Comparison of ENCODE assay signal across 31 mouse cellular contexts in genomic region chr9:89902813-89903212, GRCm38 (mm10). TPM values are rescaled to one million over a fixed set of nuclear protein-coding genes. Genes with fewer than 3 reads are reported as not detected.
DNase-seq lines count a peak whose midpoint lies in the region; ATAC-seq and TF ChIP-seq lines count a peak whose summit lies in the region.
"Had no signal": no experiment of that assay in that cellular context is flagged by ENCODE, and none has a peak within 500 bp of the region (broad histone marks: within the 10 kb centered on the region; RNA-seq: fewer than 3 reads in every experiment).

No protein-coding gene starts in this region.

- no peak overlapping the region for H3K4me3 ChIP-seq in lung, embryonic 14.5 days (ENCODE audit: low read depth, low read length)
- no peak overlapping the region for H3K4me3 ChIP-seq in stomach, embryonic 16.5 days (replicated peaks; ENCODE audit: low read length)
- H3K4me3 ChIP-seq: embryonic facial prominence, embryonic 13.5 days; heart, adult 2 months; heart, embryonic 13.5 days; hindbrain, embryonic 15.5 days; limb, embryonic 15.5 days; midbrain, embryonic 15.5 days; myocyte; neural tube, embryonic 13.5 days had no signal

- H3K36me3 ChIP-seq in lung, embryonic 14.5 days (ENCODE audit: insufficient read depth), result no peaks in the 10 kb centered on the region
- no peaks in the 10 kb centered on the region for H3K36me3 ChIP-seq in stomach, embryonic 16.5 days (ENCODE audit: control insufficient read depth, insufficient read depth, low read length)
- H3K36me3 ChIP-seq: embryonic facial prominence, embryonic 13.5 days; G1E; heart, embryonic 13.5 days; hindbrain, embryonic 15.5 days; limb, embryonic 15.5 days; midbrain, embryonic 15.5 days; neural tube, embryonic 13.5 days had no signal

- intact Hi-C loops in heart, postnatal 10 days (cut with DNase I), result no loop called here

- H3K9me3 ChIP-seq in lung, embryonic 14.5 days (ENCODE audit: low read depth, low read length), result no peaks in the 10 kb centered on the region
- H3K9me3 ChIP-seq in stomach, embryonic 16.5 days (replicated peaks; ENCODE audit: control insufficient read depth, low read length), result no peaks in the 10 kb centered on the region
- H3K9me3 ChIP-seq: embryonic facial prominence, embryonic 13.5 days; heart, embryonic 13.5 days; hindbrain, embryonic 15.5 days; limb, embryonic 15.5 days; midbrain, embryonic 15.5 days; neural tube, embryonic 13.5 days had no signal

- H3K9ac ChIP-seq in lung, embryonic 14.5 days, result no peak overlapping the region
- H3K9ac ChIP-seq in stomach, embryonic 16.5 days (ENCODE audit: low read length), result no peak overlapping the region
- H3K9ac ChIP-seq: embryonic facial prominence, embryonic 13.5 days; forebrain, postnatal 0 days; heart, embryonic 13.5 days; hindbrain, embryonic 15.5 days; limb, embryonic 15.5 days; midbrain, embryonic 15.5 days; neural tube, embryonic 13.5 days had no signal

- H3K27me3 ChIP-seq in lung, embryonic 14.5 days (ENCODE audit: insufficient read depth, low read length), result peaks cover 24% of the 10 kb centered on the region
- peaks cover 21% of the 10 kb centered on the region for H3K27me3 ChIP-seq in stomach, embryonic 16.5 days (ENCODE audit: control insufficient read depth, insufficient read depth, low read length)
- H3K27me3 ChIP-seq: CH12.LX had no signal

- no peaks in the 10 kb centered on the region for H3K4me1 ChIP-seq in lung, embryonic 14.5 days (ENCODE audit: insufficient read depth)
- no peaks in the 10 kb centered on the region for H3K4me1 ChIP-seq in stomach, embryonic 16.5 days (ENCODE audit: control insufficient read depth, insufficient read depth, low read length)
- H3K4me1 ChIP-seq: embryonic facial prominence, embryonic 13.5 days; heart, embryonic 13.5 days; hindbrain, embryonic 15.5 days; midbrain, embryonic 15.5 days had no signal

- no peak overlapping the region for H3K27ac ChIP-seq in lung, embryonic 14.5 days (ENCODE audit: low read depth)
- no peak overlapping the region for H3K27ac ChIP-seq in stomach, embryonic 16.5 days (ENCODE audit: low read length)
- H3K27ac ChIP-seq: embryonic facial prominence, embryonic 13.5 days; heart, adult 2 months; heart, embryonic 13.5 days; hindbrain, embryonic 15.5 days; limb, embryonic 15.5 days; midbrain, embryonic 15.5 days; neural tube, embryonic 13.5 days had no signal

- peak; percentile 41; the same call in 1 of the 2 replicates for ATAC-seq in lung, embryonic 14.5 days (ENCODE audit: insufficient read depth)
- ATAC-seq in stomach, embryonic 16.5 days (ENCODE audit: insufficient read depth, low FRiP score), result peak; percentile 58; the same call in 1 of the 2 replicates
- ATAC-seq: forebrain, postnatal 0 days; midbrain, embryonic 15.5 days had no signal

- H3K4me2 ChIP-seq in lung, embryonic 14.5 days, result no peak overlapping the region
- no peak overlapping the region for H3K4me2 ChIP-seq in stomach, embryonic 16.5 days (ENCODE audit: low read depth, low read length)
- H3K4me2 ChIP-seq: embryonic facial prominence, embryonic 13.5 days; heart, embryonic 13.5 days; hindbrain, embryonic 15.5 days; limb, embryonic 15.5 days; midbrain, embryonic 15.5 days; neural tube, embryonic 13.5 days had no signal

- DNase-seq in heart, adult 11 months, result peak; percentile 73
- no peak for DNase-seq in heart, postnatal 10 days
- DNase-seq in lung, embryonic 14.5 days, result peak; percentile 57
- no peak for DNase-seq in lung, adult 18-20 months
- peak; percentile 22 for DNase-seq in adipocyte (ENCODE audit: low spot score)
- DNase-seq in right cerebral cortex, postnatal 14 days, result no peak
- DNase-seq: adrenal gland, adult 8-10 months; B cell, adult 2 months; cerebellum, adult 2 months; cerebellum, postnatal 25 days; forebrain, postnatal 0 days; gastrocnemius, postnatal 25 days; heart, adult 2 months; kidney, adult 11 months; kidney, postnatal 4 days; left cerebral cortex, postnatal 4 days; lung, postnatal 4 days; retina, postnatal 1 day; right cerebral cortex, postnatal 4 days; thymus, postnatal 14 days had no signal

- 34% methylated on average over 2 of the region's 2 CpGs for WGBS in lung, embryonic 14.5 days
- 41% methylated on average over 2 of the region's 2 CpGs for WGBS in stomach, embryonic 16.5 days

- no peak for TF ChIP-seq CTCF in lung, embryonic 14.5 days (IDR thresholded peaks at IDR 0.05; ENCODE audit: low read depth)

RNA-seq across cellular contexts. Expression of gene Rasgrf1, which starts 6.9 kb away (rescaled TPM):
- total RNA-seq in heart, postnatal 10 days (2021), result not detected
- polyA plus RNA-seq in lung, embryonic 14.5 days (2014; fragmentation: Nextera tagmentation; extraction: Ambion mirVana), result 0.46 and 0.53 TPM in 2 replicates
- 0.48 and 0.82 TPM in 2 replicates for polyA plus RNA-seq in stomach, embryonic 16.5 days (2015; fragmentation: Nextera tagmentation; extraction: Ambion mirVana)
- total RNA-seq: CH12.LX; gastrocnemius, postnatal 25 days; heart, adult 2 months; megakaryocyte-erythroid progenitor cell, adult 5-6 weeks had no signal
- polyA plus RNA-seq: G1E; heart, adult 2 months; myocyte had no signal

Comparison
In these comparisons a context has a peak if more than half of its experiments do, and no peak if none do; other contexts are left out.
1. DNase-seq: peak in heart, adult 11 months (single experiment), lung, embryonic 14.5 days (single experiment) and adipocyte (single experiment); none in heart, postnatal 10 days (0 of 2), lung, adult 18-20 months (0 of 2) and right cerebral cortex, postnatal 14 days (single experiment).